Mouse (Mus musculus) embryo, embryonic 10 days (tissue): ENCODE data around the gene Bcl2.

Experiments
- DNase-seq: peaks from one replicate; pipeline ENCODE4 v3.0.0-alpha.2; 2015; ENCODE audit warnings: low spot score

The Bcl2 gene

DNA sequence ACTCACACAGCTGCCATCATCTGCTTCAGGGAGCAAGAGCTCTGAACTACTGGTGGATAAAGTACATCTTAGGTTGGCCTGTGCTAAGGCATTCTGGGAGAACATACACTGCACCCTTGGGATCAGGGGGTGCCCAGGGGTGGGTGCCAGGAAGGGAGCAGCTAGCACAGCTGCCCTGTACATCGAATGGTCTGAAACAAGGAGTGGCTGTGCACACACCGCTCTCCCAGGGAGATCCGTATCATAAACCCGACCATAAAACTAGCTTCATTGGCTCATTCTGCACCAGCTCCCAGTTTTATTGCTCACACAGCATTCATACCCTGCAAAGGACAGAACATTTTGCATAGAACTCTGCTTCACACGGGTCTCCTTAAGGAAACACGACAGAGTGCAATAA is 127.3 kb downstream of the Bcl2 start:
- DNase-seq = no peak

DNA sequence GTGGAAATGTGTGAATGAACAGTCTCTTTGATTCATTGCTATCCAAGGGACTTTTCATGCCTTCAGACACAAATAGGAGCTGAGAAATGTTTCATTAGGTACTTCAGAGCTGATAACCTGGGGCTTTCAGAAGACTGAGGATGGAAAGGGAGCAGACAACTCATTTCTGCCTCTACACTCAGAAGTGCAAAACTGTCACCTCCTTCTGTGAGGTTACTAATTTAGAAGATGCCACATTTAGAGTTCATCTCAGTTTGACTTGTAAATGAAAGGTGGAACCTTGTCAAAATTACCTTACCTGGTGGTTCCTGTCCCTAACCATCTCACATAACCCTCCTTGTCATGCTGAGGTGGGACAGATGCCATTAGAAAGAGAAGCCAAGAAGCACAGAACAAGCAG is 128.7 kb downstream of the Bcl2 start:
- no peak for DNase-seq

DNA sequence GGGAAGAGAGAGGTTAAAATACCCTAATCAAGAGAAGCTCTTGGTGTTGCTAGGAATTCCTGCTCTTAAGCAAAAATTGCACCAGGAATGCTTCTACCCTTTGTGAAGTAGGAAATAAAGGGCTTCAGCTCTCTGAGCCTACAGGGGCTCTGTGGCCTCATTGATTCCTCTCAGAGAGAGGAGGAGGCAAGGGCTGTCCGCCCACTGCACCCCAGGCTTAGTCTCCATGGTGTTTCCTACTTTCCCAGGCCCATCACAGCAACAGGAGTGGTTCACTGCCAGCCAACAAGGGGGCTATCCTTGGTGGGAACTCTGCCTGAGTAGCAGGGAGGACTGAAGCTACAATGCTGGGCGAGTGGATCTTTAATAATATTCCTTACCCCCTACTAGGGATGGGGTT is 129.2 kb downstream of the Bcl2 start:
- no peak for DNase-seq

DNA sequence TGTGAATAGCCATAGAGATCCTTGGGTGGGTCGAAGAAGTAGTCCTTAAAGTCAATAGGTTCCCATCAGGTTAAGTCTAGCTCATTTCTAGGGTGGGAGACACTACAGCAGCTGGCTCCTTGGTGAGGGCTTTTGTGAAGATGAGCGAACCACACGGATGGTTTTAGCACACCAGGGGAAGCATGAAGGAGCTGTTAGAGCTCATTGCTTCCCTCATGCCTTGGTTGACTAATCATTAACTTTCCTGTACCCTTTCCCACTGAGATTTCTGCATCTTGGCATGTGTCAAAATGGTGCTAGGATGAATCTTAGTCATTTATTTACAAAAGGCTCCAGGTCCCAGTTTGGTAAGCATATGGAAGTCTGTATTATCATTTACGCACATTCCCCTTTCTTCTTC is 129.8 kb downstream of the Bcl2 start:
- DNase-seq = no peak

DNA sequence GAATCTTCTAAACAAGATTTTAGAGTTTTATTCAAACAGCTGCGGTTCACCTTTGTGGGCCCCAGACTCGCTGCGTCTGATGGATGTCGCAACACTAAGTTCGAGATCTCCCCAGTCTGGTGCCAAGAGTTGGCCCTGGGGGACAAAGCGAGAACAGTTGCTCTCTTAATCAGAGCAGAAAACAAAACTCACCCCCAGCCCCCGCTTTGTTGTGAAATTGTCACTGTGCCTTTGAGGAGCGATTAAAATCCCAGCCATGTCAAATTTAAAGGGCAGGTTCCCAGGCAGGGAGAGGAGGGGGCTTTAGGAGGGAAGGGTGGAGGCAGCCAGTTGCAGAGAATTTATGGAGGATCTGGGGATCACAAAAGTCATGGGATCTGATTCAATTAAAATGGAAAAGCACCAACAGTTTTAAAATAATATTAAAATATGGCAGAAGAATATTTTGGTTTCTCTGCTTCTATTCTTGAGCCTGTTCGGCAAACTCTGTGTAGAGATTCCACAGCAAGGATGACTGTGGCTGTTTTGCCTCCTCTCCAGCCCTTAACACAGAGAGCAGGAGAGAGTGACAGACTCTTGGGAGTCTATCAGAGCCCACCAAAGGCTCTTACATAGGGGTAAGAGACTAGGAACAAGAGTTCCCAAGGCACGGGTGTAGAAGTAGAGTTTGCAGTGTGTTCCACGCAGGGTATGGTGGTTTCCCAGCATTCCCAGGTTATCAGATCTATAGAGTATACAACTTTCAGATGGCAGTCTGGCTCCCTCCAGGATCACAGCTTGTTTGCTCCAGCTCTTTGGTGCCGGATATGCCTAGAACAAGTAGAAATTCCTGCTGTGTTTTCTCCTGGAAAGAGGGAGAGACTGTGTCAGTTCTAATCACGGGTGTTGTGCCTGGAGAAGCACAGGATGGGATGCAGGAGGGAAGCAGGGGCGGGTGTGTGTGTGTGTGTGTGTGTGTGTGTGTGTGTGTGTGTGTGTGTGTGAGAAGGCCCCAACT is 130.5 kb downstream of the Bcl2 start:
- DNase-seq = no peak

DNA sequence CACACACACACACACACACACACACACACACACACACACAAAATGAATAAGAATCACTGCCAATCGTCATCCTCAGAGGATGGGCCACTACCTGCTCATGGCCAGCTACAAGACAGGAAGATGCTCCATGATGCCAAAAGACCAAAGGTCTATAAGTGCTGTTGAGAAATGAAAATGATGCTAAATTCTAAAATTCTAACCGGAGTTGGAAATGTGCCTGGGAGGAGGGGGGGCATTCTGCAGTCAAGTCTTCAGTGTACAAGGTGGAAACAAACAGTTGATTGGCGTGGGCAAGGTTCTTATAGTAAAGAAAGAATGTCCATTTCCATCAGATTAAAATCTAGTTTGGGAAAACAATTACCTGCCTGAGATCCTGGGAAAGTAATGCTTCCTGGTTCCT is 131.3 kb downstream of the Bcl2 start:
- no peak for DNase-seq

DNA sequence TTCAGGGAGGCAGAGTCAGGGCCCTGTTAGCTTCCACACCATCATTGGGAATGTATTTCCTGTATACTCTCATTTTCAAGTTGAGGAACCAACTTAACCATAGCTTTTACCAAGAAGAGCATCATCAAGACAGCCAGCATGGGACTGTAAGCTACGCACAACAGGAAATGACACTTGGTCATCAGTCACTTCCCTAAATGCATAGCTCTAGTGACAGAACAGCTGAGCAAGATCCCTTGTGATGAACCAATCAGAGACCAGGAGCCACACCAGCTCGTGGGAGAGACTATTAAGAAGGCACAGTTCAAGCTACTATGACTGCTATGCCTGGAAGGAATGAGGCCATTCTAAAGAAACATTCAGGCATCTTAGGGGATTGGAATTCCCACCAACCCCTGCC is 132.3 kb downstream of the Bcl2 start:
- no peak for DNase-seq

DNA sequence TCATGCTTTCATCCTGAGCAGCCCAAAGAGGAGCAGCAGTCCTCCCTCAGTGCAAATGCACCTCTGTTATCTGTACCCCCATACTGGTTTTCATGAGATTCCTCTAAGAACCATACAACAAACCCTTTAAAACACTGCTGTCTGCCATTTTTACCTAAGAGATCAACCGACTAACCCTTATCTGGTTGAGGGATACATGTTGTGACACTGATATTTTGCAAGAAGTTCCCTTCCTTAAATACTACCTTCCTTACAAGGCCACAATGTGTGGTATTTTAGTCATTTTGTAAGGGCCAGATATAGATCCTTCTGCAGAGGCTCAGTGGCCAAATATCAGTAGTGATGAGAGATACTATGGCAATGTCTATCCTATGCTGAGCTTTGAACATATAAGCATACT is 134.3 kb downstream of the Bcl2 start:
- no peak for DNase-seq

DNA sequence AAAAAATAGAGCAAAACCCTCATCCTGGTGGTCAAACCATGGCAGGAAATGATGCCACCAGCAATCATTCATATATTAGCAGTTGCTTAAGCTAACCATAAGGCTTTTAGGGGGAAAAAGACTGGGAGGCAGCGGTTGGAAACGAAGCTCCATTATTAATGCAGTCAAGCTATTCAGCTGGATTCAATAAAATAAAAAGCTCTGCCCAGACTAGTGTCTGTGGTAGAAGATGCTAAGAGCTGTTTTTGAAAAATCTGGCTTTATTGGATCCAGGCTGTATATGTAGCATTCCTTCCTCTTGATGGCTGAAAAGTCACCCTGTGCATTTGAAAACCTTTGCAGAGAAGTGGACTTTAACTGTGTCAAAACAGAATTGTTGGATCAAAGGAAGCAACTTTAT is 141.6 kb downstream of the Bcl2 start:
- DNase-seq = no peak

DNA sequence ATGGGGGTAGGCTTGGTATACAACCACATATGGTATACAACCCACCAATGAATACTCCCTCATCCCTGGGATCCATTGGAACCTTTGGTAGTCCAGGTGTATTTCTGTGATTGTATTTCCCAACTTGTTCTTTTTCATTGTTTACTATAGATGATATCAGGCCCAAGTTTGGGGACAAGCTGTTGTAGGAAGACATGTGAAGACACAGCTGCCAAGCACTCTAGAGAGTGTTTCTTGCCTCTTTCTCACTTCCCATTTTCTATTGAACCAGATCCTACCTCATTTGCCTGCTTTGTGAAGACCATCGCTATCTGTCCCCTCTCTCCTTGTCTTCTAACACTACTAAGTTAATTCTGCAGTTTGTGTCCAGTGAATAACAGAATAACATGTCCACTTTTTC is 143.2 kb downstream of the Bcl2 start:
- no peak for DNase-seq

DNA sequence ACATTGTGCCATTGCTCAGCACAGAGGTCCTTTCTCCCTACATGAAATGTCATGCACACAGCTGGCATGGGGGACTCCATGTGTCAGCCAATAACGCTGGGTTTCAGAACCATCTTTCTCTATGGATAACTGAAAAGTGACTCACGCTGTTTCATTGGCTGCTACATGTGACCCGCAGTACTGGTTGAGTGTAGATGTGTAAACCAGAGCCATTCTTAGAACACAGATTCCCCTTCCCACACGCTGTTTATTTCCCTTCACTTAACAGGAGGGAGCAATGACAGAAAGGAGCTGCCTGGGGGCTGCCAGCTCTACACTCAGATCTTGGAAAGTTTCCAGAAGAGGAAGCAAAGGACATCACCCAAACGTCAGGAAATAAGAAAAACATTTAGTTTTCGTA is 143.7 kb downstream of the Bcl2 start:
- no peak for DNase-seq

DNA sequence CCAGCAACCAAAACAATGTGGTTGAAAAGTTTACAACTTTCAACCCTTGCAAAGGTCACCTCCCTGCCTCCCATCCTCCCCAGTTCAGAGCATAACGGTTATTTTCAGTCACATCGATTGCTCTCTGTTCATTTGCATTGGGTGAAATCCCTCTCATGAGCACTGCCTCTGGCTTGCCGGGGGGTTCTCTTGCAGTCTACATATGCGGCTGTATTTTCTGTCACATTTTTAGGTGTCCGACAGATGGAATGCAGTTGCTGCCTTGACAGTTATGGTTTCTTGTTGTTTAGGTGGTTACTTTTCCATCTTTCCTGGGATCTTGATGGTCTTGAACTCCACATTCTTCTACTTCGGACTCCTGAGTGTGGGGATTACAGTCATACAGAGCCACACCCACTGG is 144.4 kb downstream of the Bcl2 start:
- DNase-seq = no peak

DNA sequence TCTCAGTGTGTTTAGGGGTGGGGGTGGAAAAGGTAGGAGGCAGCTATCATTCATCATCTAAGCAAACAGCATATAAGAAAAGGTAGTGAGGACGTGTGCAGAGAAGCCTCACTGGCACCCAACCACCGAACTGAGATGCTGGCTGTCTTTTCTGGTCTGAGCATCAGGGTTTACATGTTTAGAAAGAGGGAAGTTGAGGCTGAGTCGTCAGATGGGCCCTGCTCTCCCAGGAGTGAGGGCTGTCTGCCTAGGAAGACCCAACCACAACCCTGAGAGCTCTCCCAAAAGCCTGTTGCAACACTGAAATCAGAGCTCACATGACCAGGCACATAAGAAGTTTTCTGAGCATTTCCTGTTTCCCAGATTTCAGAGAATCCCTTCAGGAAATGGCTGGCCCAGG is 145.2 kb downstream of the Bcl2 start:
- no peak for DNase-seq

DNA sequence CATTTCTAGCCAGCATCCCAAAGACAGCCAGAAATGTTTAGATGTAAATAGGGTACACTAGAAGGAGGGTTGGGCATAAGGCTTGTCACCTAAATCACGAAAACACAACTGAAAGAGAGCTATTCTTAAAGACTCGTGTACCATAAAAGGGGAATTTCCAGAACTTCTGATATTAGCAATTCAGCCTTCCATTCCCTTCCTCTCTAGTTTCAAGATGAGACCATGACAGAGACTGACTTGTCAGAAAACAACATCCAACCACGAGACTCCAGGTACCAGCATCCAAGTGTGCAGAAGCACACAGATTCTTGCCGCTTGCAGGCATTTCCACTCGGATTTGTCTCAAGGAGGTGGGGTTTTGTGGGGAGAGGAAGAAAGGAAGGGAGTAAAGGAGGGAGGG is 146.6 kb downstream of the Bcl2 start:
- DNase-seq = no peak

DNA sequence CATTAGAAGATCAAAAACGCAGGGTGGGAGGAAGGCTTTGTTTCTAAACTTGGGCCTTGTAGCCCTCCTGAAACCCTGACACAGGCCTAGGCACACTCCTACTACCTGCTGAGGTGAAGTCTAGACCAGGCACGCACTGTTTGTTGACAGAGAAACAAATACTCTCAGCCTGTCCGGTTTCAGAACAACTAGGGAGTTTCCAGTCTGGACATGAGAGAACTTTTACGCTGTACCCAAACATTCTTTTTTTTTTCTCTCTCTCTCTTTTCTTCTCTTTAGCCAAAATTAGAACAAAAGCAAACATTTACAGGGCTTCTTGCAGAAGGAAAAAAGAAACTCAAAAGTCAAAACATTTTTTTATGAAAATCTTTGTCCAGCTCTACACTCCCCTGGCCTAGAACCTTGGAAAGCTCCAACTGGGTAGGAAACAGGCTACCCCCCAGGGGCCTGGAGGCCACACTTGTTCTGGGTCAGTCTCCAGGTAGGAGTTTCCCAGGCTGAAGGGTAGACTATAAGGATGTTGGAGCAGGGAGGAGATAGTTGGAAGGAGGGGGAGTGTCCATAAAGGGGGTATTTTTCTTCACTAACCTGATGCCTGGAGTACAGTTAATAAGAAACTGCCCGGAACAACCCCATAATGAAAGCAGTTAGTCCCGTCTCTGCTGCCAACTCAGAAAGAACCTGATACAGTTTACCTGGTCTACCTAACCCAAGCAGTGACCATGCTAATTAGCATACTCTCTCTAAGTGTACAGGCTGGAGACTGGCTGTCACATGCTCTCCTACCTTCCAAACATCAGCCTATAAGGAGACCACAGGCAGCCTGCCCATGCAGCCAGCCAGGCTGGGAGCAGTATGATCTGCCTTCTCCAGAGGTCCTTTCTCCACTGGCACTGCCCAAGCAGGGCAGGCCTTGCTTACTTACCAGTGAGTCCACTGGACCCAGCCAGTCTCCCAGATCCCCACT is 147.7 kb downstream of the Bcl2 start:
- no peak for DNase-seq

DNA sequence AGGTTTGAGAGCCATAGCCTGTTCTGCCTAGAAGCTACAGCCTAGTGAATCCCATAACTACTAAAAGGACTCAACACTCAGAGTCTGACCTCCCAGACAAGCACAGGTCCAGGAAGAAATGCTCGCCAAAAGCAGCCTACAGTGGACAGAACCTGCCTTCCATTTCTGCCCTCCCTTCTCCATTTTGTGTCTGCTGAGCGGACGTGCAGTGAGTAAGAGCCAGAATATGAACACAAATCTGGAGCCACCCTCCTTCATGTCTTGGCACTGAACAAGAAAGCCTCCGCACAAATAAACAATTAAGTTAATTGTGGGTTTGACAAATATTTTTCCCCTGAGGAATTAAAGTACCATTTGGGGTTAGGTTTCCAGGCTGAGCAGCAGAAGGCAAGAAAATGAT is 148.8 kb downstream of the Bcl2 start:
- DNase-seq = no peak

DNA sequence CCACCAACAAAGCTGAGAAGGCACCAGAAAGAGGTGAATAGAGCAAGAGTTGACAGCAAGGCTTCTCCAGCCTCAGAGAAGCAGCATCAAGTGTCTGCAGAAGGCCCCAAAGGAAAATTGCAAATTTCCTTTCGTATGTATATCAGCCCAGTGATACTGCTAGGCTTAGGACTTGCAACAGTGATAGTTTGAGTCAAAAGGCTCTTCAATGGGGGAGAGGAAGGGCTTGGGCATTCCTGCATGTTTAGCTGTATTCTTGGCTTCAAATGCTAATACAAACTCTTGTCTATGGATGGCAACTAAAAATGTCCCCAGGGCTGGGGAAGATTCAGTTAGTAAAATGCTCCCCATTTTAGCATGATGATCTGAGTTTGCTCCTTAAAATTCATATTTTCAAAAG is 149.6 kb downstream of the Bcl2 start:
- no peak for DNase-seq

DNA sequence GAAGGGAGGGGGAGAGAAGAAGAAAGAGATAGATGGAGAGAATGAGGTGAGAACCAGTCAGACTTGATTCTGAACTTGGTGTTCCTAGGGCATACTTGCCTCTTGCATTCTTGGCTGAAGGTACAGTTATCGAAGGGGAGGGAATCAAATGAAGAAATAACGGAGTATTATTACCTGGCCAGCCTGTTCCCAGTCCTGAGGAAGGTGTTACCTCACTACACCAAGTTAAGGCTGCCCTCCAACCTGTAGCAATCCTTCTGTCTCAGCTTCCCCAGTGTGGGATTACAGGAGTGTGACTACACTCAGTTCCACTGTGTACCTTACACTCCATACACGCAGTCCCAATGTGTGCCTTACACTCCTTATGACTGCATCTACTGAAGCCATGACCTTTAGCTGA is 151.3 kb downstream of the Bcl2 start:
- DNase-seq = no peak

DNA sequence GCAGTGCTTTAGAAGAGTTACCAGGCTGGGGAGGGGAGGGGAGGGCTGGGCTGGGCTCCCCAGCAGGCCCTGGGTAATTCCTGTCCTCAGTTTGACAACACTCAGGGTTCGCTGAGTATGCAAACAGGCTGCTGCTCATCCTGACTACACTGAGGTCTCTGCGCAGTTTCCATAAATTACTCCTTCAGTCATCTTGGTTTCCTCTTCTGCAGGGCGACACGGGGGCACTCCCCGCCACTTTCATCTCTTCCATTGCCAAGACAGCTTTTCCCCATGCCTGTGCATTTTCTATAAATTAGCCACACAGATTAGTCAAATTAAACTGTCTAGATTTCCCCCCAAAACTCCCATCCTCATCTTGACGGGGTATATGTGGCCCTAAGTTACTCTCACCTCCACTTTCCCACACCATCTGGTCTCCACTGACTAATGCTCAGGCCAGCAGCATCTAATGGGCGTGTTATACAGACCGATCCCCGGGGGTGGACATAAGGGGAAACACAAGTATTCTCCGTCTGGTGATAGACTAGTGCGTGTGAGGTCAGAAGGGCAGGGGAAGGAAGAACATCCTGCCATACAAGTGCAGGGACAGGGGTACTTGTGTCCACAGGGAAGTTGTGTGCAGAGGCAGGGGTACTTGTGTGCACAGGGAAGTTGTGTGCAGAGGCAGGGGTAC is 152.9 kb downstream of the Bcl2 start:
- peak; percentile 21 for DNase-seq

DNA sequence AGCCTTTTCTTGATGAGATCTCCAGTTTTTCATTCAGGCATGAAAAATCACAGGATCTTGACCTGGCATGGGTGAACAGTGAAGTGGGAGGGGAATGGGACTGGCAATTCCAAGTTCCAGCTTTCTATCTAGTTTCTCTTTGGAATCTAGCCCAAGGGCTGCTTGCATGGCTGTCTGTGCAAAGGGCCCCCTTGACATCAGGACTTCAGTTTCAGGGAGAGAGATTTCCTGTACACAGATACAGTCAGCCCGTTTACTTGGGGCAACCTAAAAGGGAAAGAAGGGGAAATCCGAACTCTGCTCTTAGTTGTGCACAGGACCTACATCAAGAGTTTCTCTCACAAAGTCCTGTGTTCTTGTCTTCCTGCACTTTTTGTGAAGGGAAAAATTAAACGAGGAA is 154.0 kb downstream of the Bcl2 start:
- DNase-seq = no peak

DNA sequence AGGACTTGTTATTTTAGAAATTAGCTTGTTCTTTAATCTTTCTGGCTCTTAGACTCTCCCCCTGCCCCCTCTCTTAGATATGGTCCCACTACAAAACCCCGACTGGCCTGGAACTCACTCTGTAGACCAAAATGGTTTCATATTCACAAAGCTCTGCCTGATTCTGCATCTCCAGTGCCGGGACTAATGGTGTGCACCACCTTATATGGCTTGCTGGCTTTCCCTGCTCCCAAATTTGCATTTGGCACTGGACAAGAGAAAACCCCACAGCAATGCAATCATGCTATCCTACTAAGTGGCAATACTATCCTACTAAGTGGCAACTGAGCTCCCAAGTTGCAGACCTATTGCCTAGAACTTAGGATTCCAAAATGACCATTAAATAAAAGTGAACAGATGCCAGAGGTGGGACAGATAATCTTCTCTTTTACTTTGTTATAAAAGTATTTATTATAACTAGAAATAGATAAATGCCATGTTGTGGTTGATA is 154.9 kb downstream of the Bcl2 start:
- DNase-seq = no peak

DNA sequence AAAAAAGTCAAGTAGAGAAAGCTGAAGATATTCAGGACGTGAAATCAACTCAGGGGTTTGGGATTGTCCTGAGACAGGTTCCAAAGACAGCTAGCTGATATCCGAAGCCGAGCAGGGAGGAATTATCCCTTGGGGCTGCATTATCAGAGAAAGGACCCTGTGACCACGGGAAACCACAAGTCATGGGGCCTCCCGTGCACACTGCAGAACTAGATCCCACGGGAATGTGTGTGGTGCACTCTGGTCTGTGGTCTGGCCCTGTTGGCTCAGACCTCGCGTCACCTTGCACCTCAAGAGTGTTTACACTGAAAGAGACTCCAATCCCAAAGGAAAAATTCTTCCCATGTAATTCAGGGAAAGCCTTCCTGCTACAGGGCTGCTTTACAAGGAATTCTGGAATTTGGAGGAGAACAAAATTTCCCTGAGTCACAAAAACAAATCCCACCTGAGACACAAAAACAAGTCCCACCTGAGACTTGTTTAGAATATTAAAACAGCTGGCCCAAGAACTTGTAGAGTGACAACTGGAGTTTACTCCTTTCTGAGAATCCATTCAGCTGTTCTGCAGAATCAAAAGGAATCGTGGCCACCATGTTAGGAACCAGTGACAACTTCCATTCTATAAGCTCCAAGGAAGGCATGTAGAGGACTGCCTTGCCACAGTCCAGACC is 158.4 kb downstream of the Bcl2 start:
- no peak for DNase-seq
